Mouse (Mus musculus) frontal cortex, postnatal 36 days (tissue): ENCODE results near the gene Spsb4.

Experiments
- DNase-seq, 2 experiments: peaks; one replicate each; pipeline ENCODE4 v3.0.0; 2022; ENCODE audit warnings: low spot score in 2 of 2

The Spsb4 gene

DNA sequence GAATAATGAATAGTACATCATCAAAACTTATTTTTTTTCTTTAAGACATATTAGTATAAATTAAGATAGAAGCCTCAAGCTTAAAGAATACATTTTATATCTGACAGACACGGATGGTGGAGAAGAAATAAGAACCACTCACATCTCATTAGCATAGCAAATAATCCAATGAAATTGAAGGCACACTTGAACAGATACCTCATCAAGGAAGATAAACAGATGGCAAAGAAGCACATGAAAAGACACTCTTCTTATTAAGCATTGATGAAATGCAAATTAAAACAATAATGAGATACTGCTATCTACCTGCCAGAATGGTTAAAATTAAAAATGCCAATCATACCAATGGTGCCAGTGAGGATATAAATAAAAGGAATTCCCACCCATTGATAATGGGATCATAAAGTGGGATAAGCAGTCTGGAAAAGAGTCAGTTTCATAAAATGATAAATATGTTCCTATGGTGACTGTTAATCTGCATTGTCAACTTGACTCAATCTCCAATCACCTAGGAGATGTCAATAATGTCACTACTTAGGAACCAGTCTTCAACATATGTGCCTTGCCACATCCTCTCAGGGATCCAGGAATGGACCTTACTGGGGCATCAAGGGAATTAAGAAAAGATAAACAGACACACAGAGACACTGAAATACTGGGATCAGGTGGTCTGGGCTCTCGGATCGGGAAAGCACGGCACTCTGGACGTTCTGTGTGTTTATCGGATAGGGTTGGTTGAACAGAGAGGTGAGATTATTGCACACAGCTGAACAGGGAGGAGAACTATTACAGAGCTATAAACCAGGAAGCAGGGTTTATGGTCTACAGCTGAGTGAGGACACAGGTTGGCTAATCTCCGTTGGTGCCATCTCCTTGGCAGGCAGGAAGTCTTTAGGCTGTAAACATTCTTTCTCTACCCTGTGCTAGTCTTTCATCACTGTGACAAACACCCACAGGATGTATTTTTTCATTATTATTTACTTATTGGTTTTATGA is 114.0 kb downstream of the Spsb4 start:
- no peak for DNase-seq

DNA sequence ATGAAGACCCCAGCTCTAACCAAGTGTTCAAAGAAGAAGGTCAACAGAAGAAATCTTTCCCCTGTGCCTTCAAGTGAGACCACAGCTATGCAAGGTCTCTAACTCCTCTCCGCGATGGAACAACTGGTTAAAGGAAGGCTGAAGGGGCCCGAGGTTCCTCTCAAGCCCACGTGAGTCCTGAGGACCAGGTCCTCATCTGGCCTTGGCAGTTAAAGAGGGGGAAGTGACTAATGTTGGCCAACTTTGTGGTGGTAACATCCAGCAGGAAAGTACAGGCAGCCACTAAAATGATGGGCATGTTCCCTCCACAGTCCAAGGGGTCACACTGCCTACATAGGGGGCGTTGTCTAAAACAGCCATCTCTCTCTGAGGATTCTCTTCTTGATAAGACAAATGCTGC is 118.9 kb downstream of the Spsb4 start:
- no peak for DNase-seq

DNA sequence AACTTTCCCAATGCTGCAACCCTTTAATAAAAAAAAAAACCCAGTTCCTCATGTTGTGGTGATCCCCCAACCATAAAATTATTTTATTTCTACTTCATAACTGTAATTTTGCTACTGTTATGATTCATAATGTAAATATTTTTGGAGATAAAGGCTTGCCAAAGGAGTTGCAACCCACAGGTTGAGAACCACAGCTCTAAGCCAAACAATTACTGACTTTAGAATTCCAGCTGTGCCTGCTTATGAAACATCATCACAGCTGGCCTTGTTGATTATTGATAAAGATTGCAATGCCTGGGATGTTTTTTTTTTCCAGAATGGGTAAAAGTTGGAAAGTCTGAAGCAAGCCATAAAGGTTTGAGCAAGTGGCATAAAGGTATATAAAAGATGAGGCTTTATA is 119.6 kb downstream of the Spsb4 start:
- no peak for DNase-seq

DNA sequence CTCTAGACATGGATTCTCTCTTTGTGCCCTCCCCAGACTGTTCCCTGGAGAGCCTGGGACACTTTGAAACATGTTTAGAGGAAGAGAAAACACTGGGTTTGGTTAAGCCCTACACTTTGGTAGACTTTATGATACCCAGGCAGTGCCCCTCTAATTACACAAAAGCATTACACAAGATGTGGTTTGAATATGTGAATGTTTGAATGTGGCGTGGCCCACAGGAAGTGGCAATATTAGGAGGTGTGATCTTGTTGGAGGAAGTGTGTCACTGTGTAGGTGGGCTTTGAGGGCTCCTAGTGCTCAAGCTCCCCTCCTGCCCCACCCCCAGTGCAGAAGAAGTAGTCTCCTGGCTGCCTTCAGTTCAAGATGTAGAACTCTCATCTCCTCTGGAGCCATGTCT is 122.0 kb downstream of the Spsb4 start:
- no peak for DNase-seq

DNA sequence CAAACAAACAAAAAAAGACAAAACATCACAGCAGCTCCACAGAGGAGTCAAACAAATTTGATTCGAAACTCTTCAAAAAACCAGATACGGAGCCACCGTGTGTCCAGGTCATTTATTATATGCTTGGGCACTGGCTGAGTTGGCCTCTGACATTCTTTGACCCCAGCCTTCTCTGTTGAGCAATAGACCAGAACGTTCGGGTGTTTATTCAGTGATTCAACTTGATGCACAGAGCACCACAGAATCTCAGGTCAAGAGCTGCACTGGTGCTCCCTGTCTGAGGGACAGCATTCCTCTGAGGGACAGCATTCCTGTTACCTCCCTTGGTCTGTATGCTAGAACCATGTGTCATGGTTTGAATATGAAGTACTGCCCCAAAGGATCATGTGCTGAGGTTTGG is 125.1 kb downstream of the Spsb4 start:
- DNase-seq, result no peak
